Mouse (Mus musculus): ENCODE results near the gene Pigt.
A peak's percentile ranks its signal among the peaks of the same experiment; 100 is the strongest.

The Pigt gene

DNA sequence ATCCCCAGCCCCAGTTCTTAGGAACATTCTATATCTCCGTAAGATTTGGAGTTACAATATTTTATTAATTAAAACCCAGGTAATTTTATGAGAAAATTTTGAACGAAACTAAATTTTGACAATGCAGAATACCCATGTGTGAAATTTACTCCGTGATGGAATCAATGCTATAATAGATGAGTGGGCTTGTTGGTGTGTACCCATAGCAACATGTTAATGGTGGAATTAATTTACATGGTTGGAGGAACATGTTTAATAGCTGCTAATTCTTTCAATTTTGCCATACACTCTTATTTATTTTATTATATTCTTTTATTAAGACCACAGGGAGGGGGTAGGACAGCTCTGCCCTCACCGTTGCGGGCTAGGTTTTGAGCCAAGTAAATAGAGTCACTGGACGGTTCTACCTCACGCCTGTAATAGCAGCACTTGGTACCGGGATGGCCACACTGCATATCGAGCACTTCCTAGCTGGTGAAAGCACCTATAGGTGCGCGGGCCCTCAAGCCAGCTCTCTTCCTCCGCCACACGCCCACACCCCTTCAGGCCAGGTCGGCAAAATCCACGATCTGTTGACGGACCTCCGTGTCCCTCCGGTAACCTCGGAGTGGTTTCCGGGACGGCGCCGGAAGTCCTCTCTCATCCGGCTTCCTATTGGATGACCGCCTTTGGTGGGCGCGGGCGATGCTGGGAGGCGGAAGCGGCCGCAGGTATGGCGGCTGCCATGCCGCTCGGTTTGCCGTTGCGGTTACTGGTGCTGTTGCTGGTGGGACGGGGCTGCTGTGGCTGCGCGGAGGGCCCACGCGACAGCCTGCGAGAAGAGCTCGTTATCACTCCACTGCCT, at the start of gene Pigt:
Gene Pigt (plus strand): TSS at position 674 of the 844 bp plus-strand sequence.
- peak; percentile 89 for DNase-seq

DNA sequence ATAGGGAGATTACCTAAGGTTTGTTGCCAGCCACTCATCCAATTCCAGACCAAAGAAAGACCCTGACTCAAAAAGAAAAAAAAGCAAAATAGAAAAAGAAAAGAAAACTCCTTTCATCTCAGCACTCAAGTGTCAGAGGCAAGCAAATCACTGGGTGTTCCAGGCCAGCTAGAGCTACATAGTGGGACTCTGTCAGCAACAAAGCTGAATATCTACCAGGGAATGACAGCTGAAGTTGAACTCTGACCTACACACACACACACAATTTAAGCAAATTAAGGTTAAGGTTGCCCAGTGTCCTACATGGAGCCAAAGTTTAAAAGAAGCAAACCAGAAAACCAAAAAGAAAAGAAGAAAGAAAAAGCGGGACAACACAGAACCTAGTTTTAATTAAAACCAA, 49.2 kb upstream of the Pigt start:
- DNase-seq: peak; percentile 60

GRCm38 (mm10) chr2:164448921-164449320, 48.4 kb upstream of the Pigt start:
- DNase-seq: peak; percentile 19

- no peak for DNase-seq
These were observed 47.8 kb upstream of the Pigt start for GRCm38 (mm10) chr2:164449341-164450042.

DNA sequence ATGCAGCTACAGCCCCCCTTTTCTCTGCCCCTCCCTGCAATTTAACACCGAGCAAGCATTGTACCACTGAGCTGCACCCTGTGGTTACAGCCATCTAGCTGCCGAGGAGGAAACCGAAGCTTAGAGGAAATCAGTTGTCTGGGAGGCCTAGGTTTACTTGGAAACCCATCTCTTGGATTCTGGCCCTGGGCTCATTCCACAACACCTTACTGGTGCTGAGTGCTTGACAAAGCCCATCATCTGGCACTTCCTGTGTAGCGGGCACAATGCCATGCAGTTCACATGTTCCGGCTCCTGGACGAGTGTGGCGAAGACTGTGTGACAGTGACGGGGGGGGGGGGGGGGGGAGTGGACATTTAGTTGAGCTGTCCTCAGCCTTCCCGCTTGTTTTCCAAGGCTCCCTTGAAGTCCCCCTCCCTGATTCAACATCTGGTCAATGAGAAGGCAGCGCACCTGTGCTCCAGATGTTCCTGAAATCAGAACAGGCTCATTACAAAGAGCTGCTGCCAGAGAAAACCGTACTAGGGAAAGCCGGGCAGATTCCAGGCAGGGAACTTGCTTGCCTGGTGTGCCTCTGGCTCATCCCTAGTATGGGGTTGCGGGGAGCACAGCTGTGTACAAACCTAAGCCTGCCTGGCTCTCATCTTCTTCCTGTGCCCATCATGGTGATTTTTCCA, 45.2 kb upstream of the Pigt start:
- no peak for DNase-seq

- DNase-seq: peak; percentile 66
These were observed 44.1 kb upstream of the Pigt start for GRCm38 (mm10) chr2:164453047-164453757.

- peak; percentile 82 for DNase-seq
These were observed 43.3 kb upstream of the Pigt start for GRCm38 (mm10) chr2:164453887-164454500.

- DNase-seq: peak; percentile 99
These were observed 42.5 kb upstream of the Pigt start for GRCm38 (mm10) chr2:164454846-164455245.

- DNase-seq: peak; percentile 60
These were observed 41.7 kb upstream of the Pigt start for GRCm38 (mm10) chr2:164455421-164456190.

DNA sequence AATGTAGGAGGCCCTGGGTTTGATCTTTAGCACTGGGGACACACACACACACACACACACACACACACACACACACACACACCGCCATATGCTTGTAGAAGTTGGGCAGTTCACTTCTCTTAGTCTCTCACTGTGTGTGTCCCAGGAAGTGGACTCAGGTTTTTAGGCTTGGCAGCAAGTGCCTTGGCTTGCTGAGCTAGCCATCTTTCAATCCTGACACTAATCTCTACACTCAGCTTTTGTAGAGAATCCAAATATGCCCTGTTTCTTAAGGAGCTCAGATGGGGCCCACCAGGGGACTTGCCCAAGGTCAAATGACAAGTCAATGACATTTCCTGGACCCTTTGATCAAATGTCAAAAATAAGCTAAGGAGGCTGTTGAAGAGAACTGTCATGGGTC, 40.9 kb upstream of the Pigt start:
- DNase-seq: no peak

DNA sequence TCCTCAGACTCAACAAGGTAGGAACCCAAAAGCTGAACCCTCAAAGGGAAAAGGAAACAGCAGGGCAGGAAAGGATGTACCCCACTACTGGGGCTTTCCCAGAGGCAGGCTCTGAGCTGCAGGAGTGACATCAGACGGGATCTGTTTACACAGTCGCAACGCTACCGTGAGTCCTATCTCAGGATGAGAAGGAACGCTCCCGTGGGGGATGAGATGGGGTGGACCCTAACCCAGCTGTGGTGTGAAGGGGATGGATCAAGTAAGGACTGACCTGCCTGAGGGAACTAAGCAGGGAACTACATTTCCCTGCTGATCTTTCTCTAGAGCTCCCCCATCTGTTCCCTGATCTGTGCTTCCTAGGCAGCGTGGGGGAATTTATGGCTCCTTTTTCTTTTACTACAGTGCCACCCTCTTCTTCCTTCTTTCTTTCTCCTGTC, 40.4 kb upstream of the Pigt start, which contains the start of gene Sys1:
Gene Sys1 (plus strand): TSS at position 101 of the 437 bp plus-strand sequence.
- peak; percentile 68 for DNase-seq

GRCm38 (mm10) chr2:164457942-164458341, 39.4 kb upstream of the Pigt start:
- peak; percentile 93 for DNase-seq

- DNase-seq: peak; percentile 83
These were observed 38.8 kb upstream of the Pigt start for GRCm38 (mm10) chr2:164458535-164458934.

DNA sequence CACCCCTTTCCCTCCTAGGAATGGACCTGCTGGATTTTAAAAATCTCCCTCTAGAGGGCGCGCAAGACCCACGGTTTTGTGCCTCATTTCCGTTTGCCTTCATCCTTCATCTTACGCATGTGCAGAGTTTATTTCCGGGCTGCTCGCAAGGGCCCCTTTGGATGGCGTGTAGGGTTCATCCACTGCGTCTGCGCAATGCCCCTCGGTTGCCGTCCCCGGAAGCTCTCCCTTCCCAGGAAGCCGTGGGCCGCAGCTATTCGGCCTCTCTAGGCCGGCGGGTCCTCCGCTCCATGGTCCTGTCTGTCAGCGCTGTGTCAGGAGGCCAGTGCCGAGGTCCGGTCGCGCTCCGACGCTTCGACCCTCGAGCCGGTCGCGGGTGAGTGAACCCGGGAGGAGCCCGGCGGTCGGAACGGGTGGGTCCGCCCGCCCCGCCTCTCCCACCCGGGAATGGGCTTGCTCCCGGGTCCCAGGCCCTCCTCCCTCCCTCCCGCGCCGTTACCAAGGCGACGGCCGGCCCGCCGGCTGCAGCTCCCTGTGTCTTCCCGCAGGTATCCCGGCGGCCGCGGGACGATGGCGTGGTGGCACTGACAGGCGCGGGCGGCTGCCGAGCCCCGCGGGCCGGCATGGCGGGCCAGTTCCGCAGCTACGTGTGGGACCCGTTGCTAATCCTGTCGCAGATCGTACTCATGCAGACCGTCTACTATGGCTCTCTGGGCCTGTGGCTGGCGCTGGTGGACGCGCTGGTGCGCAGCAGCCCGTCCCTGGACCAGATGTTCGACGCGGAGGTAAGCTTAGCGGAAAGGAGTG, 36.4 kb upstream of the Pigt start, which contains the start of gene Gm20458:
Gene Gm20458 (plus strand): TSS at position 223 of the 807 bp plus-strand sequence.
- peak; percentile 99 for DNase-seq

DNA sequence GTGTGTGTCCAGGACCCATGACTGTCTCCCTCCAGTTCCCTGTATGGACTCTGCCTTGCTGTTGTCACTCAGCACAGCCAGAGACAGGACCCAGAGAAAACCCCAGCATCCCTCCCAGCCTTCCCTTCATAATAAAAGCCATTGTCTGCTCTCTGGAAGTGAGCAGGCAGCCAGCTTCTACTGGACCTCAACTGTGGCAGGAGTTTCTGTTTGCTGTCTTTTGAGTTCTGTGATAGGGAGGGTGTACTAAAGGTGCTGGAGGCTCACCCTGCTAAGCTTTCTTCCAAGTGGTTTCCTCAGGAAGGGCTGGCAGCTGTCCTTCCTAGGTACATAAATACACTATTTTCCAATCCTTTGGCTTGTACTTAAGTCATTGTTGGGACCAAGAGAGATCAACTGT, 32.2 kb upstream of the Pigt start:
- no peak for DNase-seq

DNA sequence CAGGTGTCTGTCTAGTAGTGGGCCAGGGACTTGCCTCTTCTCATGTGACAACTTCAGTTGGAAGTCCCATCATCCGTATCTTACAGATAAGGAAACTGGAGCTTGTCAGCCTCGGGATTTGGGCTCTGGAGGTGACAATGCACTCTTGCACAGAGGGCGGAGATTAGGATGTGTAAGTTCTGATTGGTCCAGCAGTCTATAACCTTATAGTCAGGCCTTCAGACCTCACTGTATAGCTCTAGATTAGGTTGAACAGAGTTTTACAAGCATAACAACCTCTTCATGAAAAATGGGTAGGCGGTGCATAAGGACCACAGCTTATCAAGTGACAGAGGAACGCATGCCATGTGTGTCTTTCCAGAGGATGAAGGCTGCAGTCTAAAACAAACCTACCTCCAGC, 30.5 kb upstream of the Pigt start:
- DNase-seq: no peak

- DNase-seq: peak; percentile 86
These were observed 27.1 kb upstream of the Pigt start for GRCm38 (mm10) chr2:164470254-164470653.

GRCm38 (mm10) chr2:164473624-164474023, 23.7 kb upstream of the Pigt start, which contains the start of gene Trp53tg5:
Trp53tg5 (minus strand) TSS chr2:164473724.
- no peak for DNase-seq

DNA sequence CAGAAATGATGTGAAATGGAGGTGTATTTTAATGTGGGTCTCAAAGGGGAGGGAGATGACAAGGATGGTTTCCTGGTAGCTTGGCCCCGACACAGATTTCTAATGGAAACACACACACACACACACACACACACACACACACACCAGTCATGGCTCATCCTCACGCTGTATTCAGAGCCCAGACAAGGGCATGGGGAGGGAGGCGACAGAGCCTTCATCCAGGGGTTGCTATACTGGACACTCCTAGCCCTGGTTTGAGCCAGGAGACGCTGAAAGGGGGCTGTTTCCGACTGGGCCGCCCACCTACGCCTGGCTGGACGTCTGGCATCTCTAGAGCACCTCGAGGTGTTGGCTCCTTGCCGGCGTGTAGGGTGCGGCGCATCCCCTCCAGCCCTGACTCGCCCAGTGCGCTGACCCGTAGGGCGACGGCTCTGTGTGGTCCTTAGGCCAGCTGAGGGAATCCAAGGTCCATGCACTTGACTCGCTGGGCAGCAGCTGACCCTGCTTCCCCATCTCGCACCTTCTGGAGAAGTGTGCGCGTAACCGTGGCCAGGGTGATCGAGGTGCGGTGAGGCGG, 11.6 kb upstream of the Pigt start, which contains the start of gene Dbndd2:
Gene Dbndd2 (plus strand): TSS at position 426 of the 577 bp plus-strand sequence.
- peak; percentile 72 for DNase-seq
